Mouse (Mus musculus) ovary, postnatal 14 days (tissue): ENCODE measurements around the gene Gjb1.
"Not testable (repeated sequence)": the region's sequence is repeated elsewhere in the genome, so short reads cannot be mapped to it uniquely, and the experiment has no call there.

Experiments used
- DNase-seq: peaks from one replicate; pipeline ENCODE4 v3.0.0; 2022; ENCODE audit warnings: low spot score

Gjb1 gene

GRCm38 (mm10) chrX:101376190-101376968 lies at the start of gene Gjb1:
Gene Gjb1, plus strand, starts transcription at chrX:101376378.
- no peak for DNase-seq

GRCm38 (mm10) chrX:101329372-101330028 lies 46.7 kb upstream of the Gjb1 start:
- DNase-seq = peak; percentile 61

GRCm38 (mm10) chrX:101332031-101332374 lies 44.2 kb upstream of the Gjb1 start:
- DNase-seq = no peak

GRCm38 (mm10) chrX:101332375-101333211 lies 43.6 kb upstream of the Gjb1 start:
- DNase-seq = peak; percentile 61

GRCm38 (mm10) chrX:101334606-101335005 lies 41.6 kb upstream of the Gjb1 start:
- no peak for DNase-seq

- no peak for DNase-seq
These were observed 37.5 kb upstream of the Gjb1 start for GRCm38 (mm10) chrX:101338666-101339065.

- not testable (repeated sequence) for DNase-seq
These were observed 33.3 kb upstream of the Gjb1 start for GRCm38 (mm10) chrX:101342837-101343236.

- DNase-seq = no peak
These were observed 30.7 kb upstream of the Gjb1 start for GRCm38 (mm10) chrX:101345456-101345855.

GRCm38 (mm10) chrX:101346475-101346874 lies 29.7 kb upstream of the Gjb1 start:
- no peak for DNase-seq

- no peak for DNase-seq
These were observed 25.0 kb upstream of the Gjb1 start for GRCm38 (mm10) chrX:101351188-101351587.

GRCm38 (mm10) chrX:101358902-101359301 lies 17.3 kb upstream of the Gjb1 start:
- not testable (repeated sequence) for DNase-seq

GRCm38 (mm10) chrX:101369001-101369400 lies 7.2 kb upstream of the Gjb1 start:
- no peak for DNase-seq

GRCm38 (mm10) chrX:101370573-101370972 lies 5.6 kb upstream of the Gjb1 start:
- no peak for DNase-seq

GRCm38 (mm10) chrX:101372946-101373345 lies 3.2 kb upstream of the Gjb1 start:
- no peak for DNase-seq

- no peak for DNase-seq
These were observed 898 bp downstream of the Gjb1 start for GRCm38 (mm10) chrX:101377076-101377475.

- no peak for DNase-seq
These were observed 3.6 kb downstream of the Gjb1 start for GRCm38 (mm10) chrX:101379744-101380143.

- DNase-seq = no peak
These were observed 7.3 kb downstream of the Gjb1 start for GRCm38 (mm10) chrX:101383455-101383854.

GRCm38 (mm10) chrX:101384439-101385137 lies 8.4 kb downstream of the Gjb1 start:
- DNase-seq = no peak

- no peak for DNase-seq
These were observed 10.0 kb downstream of the Gjb1 start for GRCm38 (mm10) chrX:101386222-101386621.

- no peak for DNase-seq
These were observed 12.8 kb downstream of the Gjb1 start for GRCm38 (mm10) chrX:101388866-101389537.

GRCm38 (mm10) chrX:101394341-101394740 lies 18.2 kb downstream of the Gjb1 start:
- DNase-seq = no peak
